Mouse (Mus musculus): ENCODE measurements around the gene Gprc5a.

DNA sequence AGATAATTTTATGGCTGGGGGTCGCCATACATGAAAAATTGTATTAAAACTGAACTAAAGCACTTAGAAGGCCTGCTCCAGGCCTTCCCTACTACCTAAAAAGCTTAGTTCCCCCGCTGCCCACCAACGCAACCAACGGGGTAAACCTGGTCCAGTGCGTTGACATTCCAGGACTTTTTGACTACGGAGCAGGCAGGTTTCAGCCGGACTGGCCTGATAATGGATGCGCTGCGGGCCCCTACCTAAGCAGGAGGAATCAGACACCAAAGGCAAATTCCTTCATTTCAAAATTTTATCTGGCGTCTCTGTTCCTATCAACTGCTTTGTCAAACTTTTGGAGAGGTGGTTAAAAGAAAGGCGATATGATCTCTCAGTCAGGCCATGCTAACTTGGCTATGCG lies 830 bp upstream of the Gprc5a start:
- TF ChIP-seq CTCF (IDR thresholded peaks at IDR 0.05; ENCODE audit: extremely low read depth, insufficient read length, insufficient replicate concordance, low read depth, low read length) (no peak), POLR2A (IDR thresholded peaks at IDR 0.05; ENCODE audit: low read depth, low read length) (no peak)

All from small intestine, adult 2 months (tissue).